Mouse (Mus musculus): Measurements from ENCODE around the gene Prss57.

Gene Prss57

GRCm38 (mm10) chr10:79806972-79807371, 16.2 kb upstream of the Prss57 start:
- DNase-seq = no peak

GRCm38 (mm10) chr10:79806331-79806730, 15.6 kb upstream of the Prss57 start:
- no peak for DNase-seq

- no peak for DNase-seq
Measured at GRCm38 (mm10) chr10:79805636-79806035, 14.9 kb upstream of the Prss57 start.

GRCm38 (mm10) chr10:79803716-79804323, 13.1 kb upstream of the Prss57 start:
- DNase-seq = no peak

GRCm38 (mm10) chr10:79802331-79802971, 11.7 kb upstream of the Prss57 start:
- DNase-seq = no peak

GRCm38 (mm10) chr10:79801837-79802236, 11.1 kb upstream of the Prss57 start:
- DNase-seq = no peak

- no peak for DNase-seq
Measured at GRCm38 (mm10) chr10:79800508-79800907, 9.7 kb upstream of the Prss57 start.

GRCm38 (mm10) chr10:79798289-79798928, 7.6 kb upstream of the Prss57 start:
- DNase-seq = no peak

- DNase-seq = peak; percentile 49
Measured at GRCm38 (mm10) chr10:79797326-79797725, 6.6 kb upstream of the Prss57 start.

GRCm38 (mm10) chr10:79795905-79796304, 5.1 kb upstream of the Prss57 start:
- DNase-seq = no peak

GRCm38 (mm10) chr10:79794491-79794931, 3.8 kb upstream of the Prss57 start:
- DNase-seq = no peak

GRCm38 (mm10) chr10:79793738-79794490, 3.2 kb upstream of the Prss57 start:
- DNase-seq = peak; percentile 62

- DNase-seq = peak; percentile 89
Measured at GRCm38 (mm10) chr10:79793051-79793737, 2.4 kb upstream of the Prss57 start, which contains the start of gene Palm. Gene Palm, plus strand, starts transcription at chr10:79793572.

- no peak for DNase-seq
Measured at GRCm38 (mm10) chr10:79792339-79793040, 1.7 kb upstream of the Prss57 start.

- no peak for DNase-seq
Measured at GRCm38 (mm10) chr10:79789581-79789980, 1.2 kb downstream of the Prss57 start.

- peak; percentile 81 for DNase-seq
Measured at GRCm38 (mm10) chr10:79788386-79789158, 2.2 kb downstream of the Prss57 start.

GRCm38 (mm10) chr10:79783920-79784800, 6.6 kb downstream of the Prss57 start:
- peak; percentile 72 for DNase-seq

- DNase-seq = no peak
Measured at GRCm38 (mm10) chr10:79783050-79783449, 7.7 kb downstream of the Prss57 start.

- peak; percentile 77 for DNase-seq
Measured at GRCm38 (mm10) chr10:79781956-79782355, 8.8 kb downstream of the Prss57 start.

GRCm38 (mm10) chr10:79781139-79781538, 9.6 kb downstream of the Prss57 start:
- DNase-seq = no peak
